Mouse (Mus musculus) neutrophil, adult 65 days (primary cell): ENCODE measurements around the gene Vmn1r138. TPM values are rescaled to one million over a fixed set of nuclear protein-coding genes. Genes with fewer than 3 reads are reported as not detected.

ENCODE experiments used
- total RNA-seq: library from RNA; stranded (reverse); gene quantifications from 2 replicates; pipeline ENCODE4 v1.2.4, GENCODE M21; 2023

Gene Vmn1r138
- not detected in 2 replicates for total RNA-seq

DNA sequence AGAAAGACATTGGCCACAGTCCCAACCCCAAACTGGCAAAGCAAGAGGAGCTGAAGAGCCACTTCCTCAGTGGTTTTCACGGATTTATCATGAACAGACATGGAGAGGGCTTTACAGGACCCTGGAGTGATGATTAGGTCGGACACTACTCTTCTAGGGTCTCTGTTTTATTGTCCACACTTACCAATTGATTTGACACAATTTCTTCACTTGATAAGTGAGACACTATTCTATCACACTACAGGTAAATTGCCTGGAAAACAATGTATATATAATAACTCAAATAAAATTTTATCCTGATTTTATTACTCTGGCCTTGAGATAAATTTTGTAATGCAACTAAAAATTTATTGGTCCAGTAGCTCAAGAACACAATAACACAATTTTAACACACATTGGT is at the start of gene Vmn1r138:
TSS of gene Vmn1r138 (minus strand) at position 101 of the 400 bp plus-strand sequence.

GRCm38 (mm10) chr7:22068757-22069156 is 40.1 kb upstream of the Vmn1r138 start, which contains the start of gene Vmn1r139:
Gene Vmn1r139 (plus strand): TSS chr7:22069057.

DNA sequence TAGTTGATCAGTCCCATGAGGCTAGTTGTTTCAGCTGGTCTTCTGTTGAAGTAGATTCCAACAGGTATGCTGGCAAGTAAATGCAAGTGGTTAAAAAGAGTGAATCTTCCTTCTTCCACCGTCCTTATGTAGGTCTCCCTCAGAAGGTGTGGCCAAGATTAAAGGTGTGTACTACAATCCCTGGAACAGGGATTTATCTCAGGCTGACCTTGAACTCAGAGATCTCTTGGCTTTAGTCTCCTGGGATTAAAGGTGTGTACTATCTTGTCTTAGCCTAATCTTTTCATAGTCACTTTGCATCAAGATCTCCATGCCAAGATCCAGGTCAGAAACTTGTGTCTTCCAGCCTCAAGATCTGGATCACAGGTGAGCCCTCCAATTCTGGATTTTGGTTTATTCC is 27.5 kb upstream of the Vmn1r138 start, which contains the start of gene Gm6176:
TSS of gene Gm6176 (minus strand) at position 101 of the 400 bp plus-strand sequence.

DNA sequence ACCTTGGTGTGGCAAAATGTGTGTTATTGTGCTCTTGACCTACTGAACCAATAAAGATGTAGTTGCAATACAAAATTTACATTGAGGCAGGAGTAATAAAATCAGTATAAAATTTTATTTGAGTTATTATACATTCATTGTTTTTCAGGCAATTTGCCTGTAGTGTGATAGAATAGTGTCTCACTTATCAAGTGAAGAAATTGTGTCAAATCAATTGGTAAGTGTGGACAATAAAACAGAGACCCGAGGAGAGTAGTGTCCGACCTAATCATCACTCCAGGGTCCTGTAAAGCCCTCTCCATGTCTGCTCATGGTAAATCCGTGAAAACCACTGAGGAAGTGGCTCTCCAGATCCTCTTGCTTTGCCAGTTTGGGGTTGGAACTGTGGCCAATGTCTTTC is 34.4 kb downstream of the Vmn1r138 start, which contains the start of gene Vmn1r137:
TSS of gene Vmn1r137 (plus strand) at position 301 of the 400 bp plus-strand sequence.

Other genes with a start within 250 kb of the Vmn1r138 start
- gene Gm4177, start 232.2 kb downstream of the Vmn1r138 start, total RNA-seq = not detected in 2 replicates
- gene Vmn1r135, start 196.5 kb downstream of the Vmn1r138 start, total RNA-seq = not detected in 2 replicates
- not detected in 2 replicates for gene Gm5725, start 184.6 kb downstream of the Vmn1r138 start, total RNA-seq
- gene Gm5891, start 107.6 kb downstream of the Vmn1r138 start, total RNA-seq = not detected in 2 replicates
- gene Vmn1r137, start 34.3 kb downstream of the Vmn1r138 start, total RNA-seq = not detected in 2 replicates
- not detected in 2 replicates for gene Gm6176, start 27.4 kb upstream of the Vmn1r138 start, total RNA-seq
- not detected in 2 replicates for gene Vmn1r139, start 40.2 kb upstream of the Vmn1r138 start, total RNA-seq
- gene Gm16451, start 89.3 kb upstream of the Vmn1r138 start, total RNA-seq = not detected in 2 replicates
- gene Gm10666, start 105.8 kb upstream of the Vmn1r138 start, total RNA-seq = not detected in 2 replicates
- gene Vmn1r142, start 135.1 kb upstream of the Vmn1r138 start, total RNA-seq = not detected in 2 replicates
- not detected in 2 replicates for gene Vmn1r143, start 160.5 kb upstream of the Vmn1r138 start, total RNA-seq
- not detected in 2 replicates for gene Gm8653, start 172.4 kb upstream of the Vmn1r138 start, total RNA-seq
- not detected in 2 replicates for gene Gm8453, start 200.6 kb upstream of the Vmn1r138 start, total RNA-seq